Mouse (Mus musculus) limb, embryonic 11.5 days (tissue): ENCODE results near the gene Gfod1. TPM values are rescaled to one million over a fixed set of nuclear protein-coding genes. Genes with fewer than 3 reads are reported as not detected.

Experiments
- ATAC-seq: fragments of 200-750 bp; cut with Nextera tagmentation; 2 replicates; pipeline ENCODE4 v1.8.0; 2017; ENCODE audit warnings: low read depth; ENCODE audit not compliant: insufficient number of reproducible peaks, low FRiP score, low TSS enrichment
- DNase-seq: peaks from one replicate; pipeline ENCODE4 v3.0.0-alpha.2; 2015; ENCODE audit warnings: low spot score
- H3K27ac ChIP-seq: fragments of 300-500 bp; sonication (generic); replicated peaks from 2 replicates; pipeline ENCODE4 v1.5.1; 2014; ENCODE audit warnings: low read depth, mild to moderate bottlenecking, low read length
- H3K27me3 ChIP-seq: fragments of 300-500 bp; sonication (generic); 2 replicates; pipeline ENCODE4 v1.6.1; 2014; ENCODE audit warnings: mild to moderate bottlenecking, low read length, mixed read lengths; ENCODE audit not compliant: control insufficient read depth, insufficient read depth
- H3K36me3 ChIP-seq: fragments of 300-500 bp; sonication (generic); 2 replicates; pipeline ENCODE4 v1.6.1; 2014; ENCODE audit warnings: mild to moderate bottlenecking, low read length, moderate library complexity, mixed read lengths; ENCODE audit not compliant: control insufficient read depth, insufficient read depth
- H3K4me1 ChIP-seq: fragments of 300-500 bp; sonication (generic); 2 replicates; pipeline ENCODE4 v1.6.1; 2014; ENCODE audit warnings: low read length, mixed read lengths; ENCODE audit not compliant: control insufficient read depth, insufficient read depth
- H3K4me2 ChIP-seq: fragments of 300-500 bp; sonication (generic); 2 replicates; pipeline ENCODE4 v1.6.1; 2014; ENCODE audit warnings: low read depth, mild to moderate bottlenecking, moderate library complexity; ENCODE audit not compliant: severe bottlenecking
- H3K4me3 ChIP-seq: fragments of 300-500 bp; sonication (generic); 2 replicates; pipeline ENCODE4 v1.5.1; 2014; ENCODE audit warnings: low read depth, low read length
- H3K9ac ChIP-seq: fragments of 300-500 bp; sonication (generic); 2 replicates; pipeline ENCODE4 v1.6.1; 2014; ENCODE audit warnings: mild to moderate bottlenecking, low read length
- H3K9me3 ChIP-seq: fragments of 300-500 bp; sonication (generic); 2 replicates; pipeline ENCODE4 v1.6.1; 2016; ENCODE audit warnings: low read length; ENCODE audit not compliant: control insufficient read depth
- WGBS: fragments of 180-500 bp; shearing (Covaris S2); extraction: QIAGEN DNeasy Blood & Tissue Kit; methylation state at CpG from one replicate; pipeline ENCODE4 v1.1.7; 2014; 5-methylcytosine and 5-hydroxymethylcytosine counted together
- polyA plus RNA-seq: library from polyadenylated mRNA; unstranded; fragments of >200 nt; fragmentation: Nextera tagmentation; extraction: Ambion mirVana; gene quantifications from 2 replicates; pipeline ENCODE4 v1.2.1, GENCODE M21; 2014

Gfod1 gene
- polyA plus RNA-seq, 1 experiment from 2014 or later: 0.31 TPM

GRCm38 (mm10) chr13:43272303-43273135 lies 31.5 kb downstream of the Gfod1 start:
- no peaks in the 10 kb centered on the region for H3K36me3 ChIP-seq
- ATAC-seq: no peak
- H3K9me3 ChIP-seq: no peaks in the 10 kb centered on the region
- no peak overlapping the region for H3K4me3 ChIP-seq
- DNase-seq: no peak
- no peaks in the 10 kb centered on the region for H3K27me3 ChIP-seq
- H3K4me1 ChIP-seq: no peaks in the 10 kb centered on the region
- H3K9ac ChIP-seq: no peak overlapping the region
- no peak overlapping the region for H3K4me2 ChIP-seq
- H3K27ac ChIP-seq: no peak overlapping the region
- 86% methylated on average over 13 of the region's 13 CpGs for WGBS

DNA sequence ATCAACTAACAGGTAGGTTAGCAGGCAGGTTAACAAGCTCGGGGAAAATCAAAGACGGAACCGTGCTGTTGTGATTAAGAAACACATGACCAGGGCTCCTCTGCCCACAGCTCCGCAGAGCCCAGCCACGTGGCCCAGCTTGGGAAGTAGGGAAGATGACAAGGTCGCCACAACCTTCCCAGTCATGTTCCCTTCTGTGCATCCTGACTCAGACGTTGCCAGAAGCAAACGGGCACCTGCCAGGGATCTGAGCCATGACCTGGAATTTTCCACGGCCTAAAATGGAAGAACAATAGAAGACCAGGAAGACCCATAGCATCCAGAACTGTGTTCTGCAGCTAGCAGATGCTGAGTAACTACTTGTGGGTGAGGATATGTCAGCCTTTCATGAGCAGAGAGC lies 32.5 kb downstream of the Gfod1 start:
- no peaks in the 10 kb centered on the region for H3K36me3 ChIP-seq
- no peak overlapping the region for H3K4me2 ChIP-seq
- ATAC-seq: no peak
- H3K4me3 ChIP-seq: no peak overlapping the region
- H3K27me3 ChIP-seq: no peaks in the 10 kb centered on the region
- no peak overlapping the region for H3K27ac ChIP-seq
- DNase-seq: no peak
- no peaks in the 10 kb centered on the region for H3K9me3 ChIP-seq
- no peaks in the 10 kb centered on the region for H3K4me1 ChIP-seq
- 76% methylated on average over 9 of the region's 9 CpGs for WGBS
- no peak overlapping the region for H3K9ac ChIP-seq

DNA sequence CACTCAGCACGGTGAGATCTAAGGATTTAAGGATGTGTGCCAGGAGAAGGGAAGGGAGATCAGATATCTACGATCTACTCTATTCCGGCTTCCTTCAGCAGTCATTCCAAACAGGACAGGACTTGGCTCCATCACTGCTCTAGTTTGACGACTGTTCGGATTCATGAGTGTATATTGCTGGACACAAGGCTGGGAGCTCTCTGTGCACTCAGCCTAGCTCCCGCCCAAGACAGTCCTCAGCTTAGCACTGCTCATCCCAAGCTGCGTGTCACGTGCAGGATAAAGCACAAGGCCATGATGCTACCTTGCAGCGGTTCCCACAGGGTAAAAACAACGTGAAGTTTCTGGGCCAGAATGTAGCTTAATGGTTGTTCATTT lies 33.8 kb downstream of the Gfod1 start:
- Histone ChIP-seq H3K27ac (no peak overlapping the region), H3K27me3 (no peaks in the 10 kb centered on the region), H3K4me1 (no peaks in the 10 kb centered on the region), H3K4me2 (no peak overlapping the region), H3K36me3 (no peaks in the 10 kb centered on the region), H3K9me3 (no peaks in the 10 kb centered on the region), H3K4me3 (no peak overlapping the region), H3K9ac (no peak overlapping the region)
- DNase-seq (no peak), ATAC-seq (no peak)
- 69% methylated on average over 10 of the region's 10 CpGs for WGBS

- no peaks in the 10 kb centered on the region for H3K9me3 ChIP-seq
- no peaks in the 10 kb centered on the region for H3K36me3 ChIP-seq
- no peak for DNase-seq
- H3K27ac ChIP-seq: no peak overlapping the region
- WGBS: 35% methylated on average over 4 of the region's 4 CpGs
- H3K9ac ChIP-seq: no peak overlapping the region
- H3K4me3 ChIP-seq: no peak overlapping the region
- H3K27me3 ChIP-seq: no peaks in the 10 kb centered on the region
- no peak overlapping the region for H3K4me2 ChIP-seq
- ATAC-seq: no peak
- no peaks in the 10 kb centered on the region for H3K4me1 ChIP-seq
Observed at GRCm38 (mm10) chr13:43269460-43270219, 34.3 kb downstream of the Gfod1 start.

DNA sequence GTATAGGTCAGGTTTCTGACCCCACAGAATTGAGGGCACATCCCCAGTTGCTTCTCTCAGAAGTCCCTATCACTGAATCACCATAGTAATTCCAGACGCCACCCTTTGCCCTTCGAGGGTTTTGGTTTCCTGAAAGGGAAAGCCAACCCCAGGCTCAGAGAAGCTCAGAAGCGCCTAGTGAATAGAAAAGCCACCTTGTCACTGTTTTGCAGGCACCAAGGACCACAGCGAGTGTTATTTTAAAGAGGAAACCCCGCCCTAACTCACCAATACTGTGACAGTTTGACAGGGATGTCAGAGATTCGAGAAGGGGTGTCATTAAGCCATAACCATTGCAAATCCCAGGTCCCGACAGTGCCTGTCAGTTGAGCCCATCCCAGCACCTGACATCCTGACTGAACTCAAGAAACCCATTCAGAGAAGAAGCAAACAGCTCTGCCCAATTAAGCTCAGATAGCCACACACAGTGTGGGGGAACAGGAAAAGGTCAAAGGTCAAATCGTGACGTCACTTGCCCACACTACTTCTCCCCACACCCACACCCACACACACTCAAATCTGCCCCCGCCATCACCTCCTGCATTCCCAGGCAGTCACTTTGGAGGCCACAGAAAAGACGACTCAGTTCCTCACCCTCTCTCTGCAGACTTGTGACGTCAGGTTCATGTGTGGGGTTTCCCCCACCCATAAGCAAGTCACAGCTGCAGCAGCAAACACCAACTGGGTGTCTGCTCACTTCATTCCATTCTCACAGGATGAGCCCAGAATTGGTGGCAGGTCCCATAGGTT lies 35.2 kb downstream of the Gfod1 start:
- H3K27ac ChIP-seq: no peak overlapping the region
- no peak overlapping the region for H3K4me3 ChIP-seq
- ATAC-seq (no peak), DNase-seq (no peak)
- H3K27me3 ChIP-seq: no peaks in the 10 kb centered on the region
- no peaks in the 10 kb centered on the region for H3K36me3 ChIP-seq
- no peak overlapping the region for H3K4me2 ChIP-seq
- WGBS: 58% methylated on average over 12 of the region's 12 CpGs
- no peaks in the 10 kb centered on the region for H3K9me3 ChIP-seq
- no peaks in the 10 kb centered on the region for H3K4me1 ChIP-seq
- H3K9ac ChIP-seq: no peak overlapping the region

- H3K4me3 ChIP-seq: no peak overlapping the region
- DNase-seq (no peak), ATAC-seq (no peak)
- no peak overlapping the region for H3K27ac ChIP-seq
- H3K9ac ChIP-seq: no peak overlapping the region
- 84% methylated on average over 2 of the region's 2 CpGs for WGBS
- no peaks in the 10 kb centered on the region for H3K36me3 ChIP-seq
- H3K4me2 ChIP-seq: no peak overlapping the region
- H3K27me3 ChIP-seq: no peaks in the 10 kb centered on the region
- no peaks in the 10 kb centered on the region for H3K9me3 ChIP-seq
- no peaks in the 10 kb centered on the region for H3K4me1 ChIP-seq
Observed at GRCm38 (mm10) chr13:43267902-43268301, 36.1 kb downstream of the Gfod1 start.

DNA sequence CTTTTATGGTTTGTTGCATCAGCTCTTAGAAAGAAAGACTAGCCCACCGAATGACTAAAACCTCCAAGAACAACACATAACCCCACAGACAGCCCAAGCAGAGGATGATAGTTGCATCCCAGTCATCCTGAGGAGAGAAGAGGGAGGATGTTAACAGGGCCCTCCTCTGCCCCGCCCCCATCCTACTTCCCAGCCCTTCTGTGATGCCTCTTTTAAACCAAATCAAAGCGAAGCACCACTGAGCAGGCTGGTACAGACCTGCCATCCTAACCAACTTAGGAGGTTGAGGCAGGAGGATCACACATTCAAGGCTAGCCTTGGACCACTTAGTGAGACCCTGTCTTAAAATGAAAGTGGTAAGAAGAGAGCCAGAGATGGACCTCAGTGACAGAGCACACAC lies 36.8 kb downstream of the Gfod1 start:
- DNase-seq: no peak
- Histone ChIP-seq H3K27ac (no peak overlapping the region), H3K27me3 (no peaks in the 10 kb centered on the region), H3K9me3 (no peaks in the 10 kb centered on the region), H3K9ac (no peak overlapping the region), H3K4me2 (no peak overlapping the region), H3K4me1 (no peaks in the 10 kb centered on the region), H3K4me3 (no peak overlapping the region), H3K36me3 (no peaks in the 10 kb centered on the region)
- no peak for ATAC-seq
- WGBS: 82% methylated on average over 3 of the region's 3 CpGs

DNA sequence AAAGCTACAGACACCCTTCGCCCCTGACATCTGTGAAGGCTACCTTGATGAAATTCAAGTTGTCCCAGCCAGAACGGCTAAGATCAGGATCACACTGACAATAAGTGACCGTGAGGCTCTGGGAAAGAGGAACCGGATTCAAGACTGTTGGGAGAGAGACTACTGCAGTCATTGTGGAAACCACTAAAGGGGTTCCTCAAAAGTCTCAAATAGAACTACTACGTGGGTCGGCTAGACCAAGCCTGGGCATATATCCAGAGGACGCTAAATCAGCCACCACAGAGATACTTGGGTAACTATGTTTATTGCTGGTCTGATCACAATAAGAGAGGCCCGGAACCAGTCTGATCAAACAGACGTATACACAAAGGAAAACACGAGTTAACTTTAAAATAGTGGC lies 37.6 kb downstream of the Gfod1 start:
- H3K36me3 ChIP-seq: no peaks in the 10 kb centered on the region
- DNase-seq (no peak), ATAC-seq (no peak)
- H3K27me3 ChIP-seq: no peaks in the 10 kb centered on the region
- no peaks in the 10 kb centered on the region for H3K4me1 ChIP-seq
- no peak overlapping the region for H3K4me2 ChIP-seq
- H3K27ac ChIP-seq: no peak overlapping the region
- H3K4me3 ChIP-seq: no peak overlapping the region
- 92% methylated on average over 10 of the region's 10 CpGs for WGBS
- no peak overlapping the region for H3K9ac ChIP-seq
- no peaks in the 10 kb centered on the region for H3K9me3 ChIP-seq
